Mouse (Mus musculus): Measurements from ENCODE around the gene Olig1.

Gene Olig1

GRCm38 (mm10) chr16:91269468-91270211 lies at the start of gene Olig1:
Gene Olig1, plus strand, starts transcription at chr16:91269772.
- peak in 1 of 2 experiments; percentile 16 for DNase-seq

GRCm38 (mm10) chr16:91222171-91222642 lies 47.4 kb upstream of the Olig1 start:
- no peak for DNase-seq

- DNase-seq: no peak
Observed at GRCm38 (mm10) chr16:91222643-91223271, 46.8 kb upstream of the Olig1 start.

- DNase-seq: no peak
Observed at GRCm38 (mm10) chr16:91223327-91224067, 46.1 kb upstream of the Olig1 start.

- DNase-seq: no peak
Observed at GRCm38 (mm10) chr16:91224068-91224402, 45.5 kb upstream of the Olig1 start.

- DNase-seq: peak in 1 of 2 experiments; percentile 12
Observed at GRCm38 (mm10) chr16:91224481-91225232, 44.9 kb upstream of the Olig1 start.

- peak in 1 of 2 experiments; percentile 13 for DNase-seq
Observed at GRCm38 (mm10) chr16:91225233-91226037, 44.1 kb upstream of the Olig1 start, which contains the start of gene Olig2. Gene Olig2, plus strand, starts transcription at chr16:91225457.

- DNase-seq: no peak
Observed at GRCm38 (mm10) chr16:91226038-91226882, 43.3 kb upstream of the Olig1 start.

GRCm38 (mm10) chr16:91226883-91227759 lies 42.5 kb upstream of the Olig1 start:
- DNase-seq: peak in 1 of 2 experiments; percentile 29

GRCm38 (mm10) chr16:91227760-91228043 lies 41.9 kb upstream of the Olig1 start:
- DNase-seq: no peak

GRCm38 (mm10) chr16:91228238-91229071 lies 41.1 kb upstream of the Olig1 start:
- no peak for DNase-seq

GRCm38 (mm10) chr16:91229072-91229348 lies 40.6 kb upstream of the Olig1 start:
- DNase-seq: no peak

GRCm38 (mm10) chr16:91229643-91230042 lies 39.9 kb upstream of the Olig1 start:
- no peak for DNase-seq

GRCm38 (mm10) chr16:91231781-91232469 lies 37.6 kb upstream of the Olig1 start:
- no peak for DNase-seq

- no peak for DNase-seq
Observed at GRCm38 (mm10) chr16:91232470-91233240, 36.9 kb upstream of the Olig1 start.

- no peak for DNase-seq
Observed at GRCm38 (mm10) chr16:91233241-91233944, 36.2 kb upstream of the Olig1 start.

GRCm38 (mm10) chr16:91239024-91239423 lies 30.5 kb upstream of the Olig1 start:
- DNase-seq: no peak
